8 mouse cellular contexts compared by ENCODE assay signal in genomic region chr7:36697856-36698588, GRCm38 (mm10). TPM values are rescaled to one million over a fixed set of nuclear protein-coding genes. Genes with fewer than 3 reads are reported as not detected.
DNase-seq lines count a peak whose midpoint lies in the region; ATAC-seq and TF ChIP-seq lines count a peak whose summit lies in the region.

Gene Tshz3, plus strand, starts transcription at chr7:36698118.

- WGBS in forebrain, postnatal 0 days = under 1% methylated on average over 34 of the region's 88 CpGs
- under 1% methylated on average over 57 of the region's 88 CpGs for WGBS in hindbrain, embryonic 10.5 days
- 0% methylated on average over 37 of the region's 88 CpGs for WGBS in lung, embryonic 15.5 days

- H3K9ac ChIP-seq in forebrain, postnatal 0 days = peak within 1 kb of the TSS; percentile 70
- H3K9ac ChIP-seq in lung, embryonic 15.5 days = peak within 1 kb of the TSS; percentile 79

- peak within 1 kb of the TSS; percentile 88 for H3K4me3 ChIP-seq in forebrain, postnatal 0 days (ENCODE audit: low read depth, low read length)
- H3K4me3 ChIP-seq in hindbrain, embryonic 10.5 days = peak within 1 kb of the TSS; percentile 87
- H3K4me3 ChIP-seq in lung, embryonic 15.5 days = peak within 1 kb of the TSS; percentile 81

- no peak for TF ChIP-seq CTCF in brain, embryonic 14.5 days (IDR thresholded peaks at IDR 0.05; ENCODE audit: borderline replicate concordance, extremely low read depth, insufficient read depth, insufficient read length)
- TF ChIP-seq CTCF in forebrain, postnatal 0 days (IDR thresholded peaks at IDR 0.05; ENCODE audit: low read depth) = 0 out of 2 replicates have a peak, but pooled peaks have one; percentile 4

- H3K27me3 ChIP-seq in forebrain, postnatal 0 days (ENCODE audit: insufficient read depth, low read length) = peaks cover 19% of the 10 kb centered on the region
- peaks cover 58% of the 10 kb centered on the region for H3K27me3 ChIP-seq in hindbrain, embryonic 10.5 days (ENCODE audit: insufficient read depth, poor library complexity, severe bottlenecking)
- H3K27me3 ChIP-seq in lung, embryonic 15.5 days = peaks cover 33% of the 10 kb centered on the region

- no peaks in the 10 kb centered on the region for H3K9me3 ChIP-seq in forebrain, postnatal 0 days (ENCODE audit: low read length)
- H3K9me3 ChIP-seq in hindbrain, embryonic 10.5 days = no peaks in the 10 kb centered on the region
- H3K9me3 ChIP-seq in lung, embryonic 15.5 days = no peaks in the 10 kb centered on the region

- H3K36me3 ChIP-seq in forebrain, postnatal 0 days (ENCODE audit: insufficient read depth) = no peaks in the 10 kb centered on the region
- no peaks in the 10 kb centered on the region for H3K36me3 ChIP-seq in hindbrain, embryonic 10.5 days
- no peaks in the 10 kb centered on the region for H3K36me3 ChIP-seq in lung, embryonic 15.5 days

- TF ChIP-seq POLR2A in brain, embryonic 14.5 days (IDR thresholded peaks at IDR 0.05; ENCODE audit: borderline replicate concordance, extremely low read depth, insufficient read depth, insufficient read length, poor library complexity, severe bottlenecking) = peak; percentile 32; the same call in 1 of the 2 replicates

- H3K4me2 ChIP-seq in forebrain, postnatal 0 days (ENCODE audit: low read depth) = peak within 1 kb of the TSS; percentile 97
- H3K4me2 ChIP-seq in lung, embryonic 15.5 days = peak within 1 kb of the TSS; percentile 95

- peak within 1 kb of the TSS; percentile 81 for H3K27ac ChIP-seq in forebrain, postnatal 0 days (ENCODE audit: low read depth, low read length)
- peak within 1 kb of the TSS; percentile 94 for H3K27ac ChIP-seq in hindbrain, embryonic 10.5 days
- peak within 1 kb of the TSS; percentile 97 for H3K27ac ChIP-seq in lung, embryonic 15.5 days

- ATAC-seq in forebrain, postnatal 0 days = peak; percentile 73
- ATAC-seq in lung, embryonic 15.5 days (ENCODE audit: borderline replicate concordance, extremely low read depth, low FRiP score, low TSS enrichment) = peak; percentile 73

- DNase-seq in ES-CJ7 (ENCODE audit: low read depth, low spot score) = peak; percentile 67
- peak; percentile 92 for DNase-seq in brain, embryonic 14.5 days (ENCODE audit: low read depth)
- peak; percentile 77 for DNase-seq in forebrain, postnatal 0 days
- DNase-seq in hindbrain, embryonic 10.5 days (ENCODE audit: low spot score) = no peak
- DNase-seq in layer of hippocampus, postnatal 10 days (ENCODE audit: low spot score in 2 of 2) = peak; percentile 56 to 65
- peak; percentile 73 for DNase-seq in ovary, postnatal 36 days (ENCODE audit: low spot score)
- DNase-seq in B cell, adult 2 months = no peak

- no peaks in the 10 kb centered on the region for H3K4me1 ChIP-seq in forebrain, postnatal 0 days (ENCODE audit: insufficient read depth)
- H3K4me1 ChIP-seq in hindbrain, embryonic 10.5 days (replicated peaks) = peaks cover 69% of the 10 kb centered on the region
- peaks cover 34% of the 10 kb centered on the region for H3K4me1 ChIP-seq in lung, embryonic 15.5 days

RNA-seq across cellular contexts. Expression of gene Tshz3, which starts in this region (rescaled TPM):
- 22.7 and 34.9 TPM in 2 replicates for polyA plus RNA-seq in brain, embryonic 14.5 days (2012; rRNA removed)
- 32.2 and 37.8 TPM in 2 replicates for total RNA-seq in forebrain, postnatal 0 days (2014; rRNA removed)
- polyA plus RNA-seq in forebrain, postnatal 0 days (2015; fragmentation: Nextera tagmentation; extraction: Ambion mirVana) = 15.6 and 18.0 TPM in 2 replicates
- polyA plus RNA-seq in hindbrain, embryonic 10.5 days (2016; fragmentation: Nextera tagmentation; extraction: Ambion mirVana) = 5.4 and 9.1 TPM in 2 replicates
- 10 to 100 TPM; 20.0 to 25.9 TPM for total RNA-seq in layer of hippocampus, postnatal 10 days (2021)
- polyA plus RNA-seq in lung, embryonic 15.5 days (2015; fragmentation: Nextera tagmentation; extraction: Ambion mirVana) = 10.0 and 10.9 TPM in 2 replicates

Comparison
In these comparisons a context has a peak if more than half of its experiments do, and no peak if none do; other contexts are left out.
1. DNase-seq: peak in ES-CJ7 (single experiment), brain, embryonic 14.5 days (single experiment), forebrain, postnatal 0 days (single experiment), layer of hippocampus, postnatal 10 days (2 of 2) and ovary, postnatal 36 days (single experiment); none in hindbrain, embryonic 10.5 days (single experiment) and B cell, adult 2 months (0 of 2).
2. Peak in every context shown above with its lines, with median percentiles within 50 percentile points of each other: H3K27ac ChIP-seq and H3K4me3 ChIP-seq.